Mouse (Mus musculus) heart, embryonic 13.5 days (tissue): Measurements from ENCODE around the gene Tnfsf12. TPM values are rescaled to one million over a fixed set of nuclear protein-coding genes. Genes with fewer than 3 reads are reported as not detected.
A peak's percentile ranks its signal among the peaks of the same experiment; 100 is the strongest.

Source experiments
- ATAC-seq: fragments of 200-750 bp; cut with Nextera tagmentation; 2 replicates; pipeline ENCODE4 v1.8.0; 2017; ENCODE audit warnings: moderate TSS enrichment; ENCODE audit not compliant: insufficient number of reproducible peaks, low FRiP score, low TSS enrichment; ENCODE audit errors: extremely low read depth
- H3K27ac ChIP-seq: fragments of 300-500 bp; sonication (generic); replicated peaks from 2 replicates; pipeline ENCODE4 v1.5.1; 2015; ENCODE audit warnings: moderate library complexity, mild to moderate bottlenecking, inconsistent platforms
- H3K27me3 ChIP-seq: fragments of 300-500 bp; sonication (generic); replicated peaks from 2 replicates; pipeline ENCODE4 v1.6.1; 2015; ENCODE audit warnings: mild to moderate bottlenecking, inconsistent platforms
- H3K36me3 ChIP-seq: fragments of 300-500 bp; sonication (generic); 2 replicates; pipeline ENCODE4 v1.6.1; 2015; ENCODE audit warnings: mild to moderate bottlenecking, inconsistent platforms
- H3K4me1 ChIP-seq: fragments of 300-500 bp; sonication (generic); 2 replicates; pipeline ENCODE4 v1.6.1; 2015; ENCODE audit warnings: inconsistent platforms
- H3K4me2 ChIP-seq: fragments of 300-500 bp; sonication (generic); 2 replicates; pipeline ENCODE4 v1.6.1; 2015; ENCODE audit warnings: inconsistent platforms, mild to moderate bottlenecking, moderate library complexity
- H3K4me3 ChIP-seq: fragments of 300-500 bp; sonication (generic); 2 replicates; pipeline ENCODE4 v1.5.1; 2015; ENCODE audit warnings: moderate library complexity, mild to moderate bottlenecking, inconsistent platforms
- H3K9ac ChIP-seq: fragments of 300-500 bp; sonication (generic); 2 replicates; pipeline ENCODE4 v1.6.1; 2015; ENCODE audit warnings: inconsistent platforms, mild to moderate bottlenecking, moderate library complexity
- H3K9me3 ChIP-seq: fragments of 300-500 bp; sonication (generic); 2 replicates; pipeline ENCODE4 v1.6.1; 2016; ENCODE audit warnings: inconsistent platforms
- WGBS: fragments of 180-500 bp; shearing (Covaris S2); methylation state at CpG from one replicate; pipeline ENCODE4 v1.1.7; 2015; ENCODE audit warnings: mixed read lengths; 5-methylcytosine and 5-hydroxymethylcytosine counted together
- polyA plus RNA-seq: library from polyadenylated mRNA; unstranded; fragments of >200 nt; fragmentation: Nextera tagmentation; extraction: Ambion mirVana; gene quantifications from 2 replicates; pipeline ENCODE4 v1.2.1, GENCODE M21; 2015

The Tnfsf12 gene
- polyA plus RNA-seq, 1 experiment from 2014 or later = 5.7 TPM

DNA sequence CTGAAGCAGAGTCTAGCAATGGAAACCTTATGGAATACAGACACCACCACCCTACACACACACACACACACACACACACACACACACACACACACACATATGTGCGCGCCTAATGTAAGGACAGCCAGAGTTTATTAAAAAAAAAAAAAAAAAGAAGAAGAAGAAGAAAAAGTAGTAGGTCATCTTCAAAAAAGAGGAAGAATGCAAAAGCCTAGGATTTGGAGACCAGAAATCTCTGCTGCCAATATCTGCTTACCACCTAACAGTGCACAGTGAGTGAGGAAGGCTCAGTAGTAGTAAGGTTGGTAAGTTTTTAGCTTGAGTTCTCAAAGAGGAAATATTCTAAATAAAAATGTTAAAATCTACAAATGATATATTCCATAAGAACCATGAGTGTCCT is 16.5 kb downstream of the Tnfsf12 start:
- H3K4me1 ChIP-seq = peaks cover 34% of the 10 kb centered on the region
- H3K36me3 ChIP-seq = peaks cover 64% of the 10 kb centered on the region
- no peaks in the 10 kb centered on the region for H3K27me3 ChIP-seq
- H3K9ac ChIP-seq = no peak overlapping the region
- peak overlapping the region; percentile 17; the same call in 1 of the 2 replicates for H3K4me2 ChIP-seq
- no peaks in the 10 kb centered on the region for H3K9me3 ChIP-seq
- WGBS = 100% methylated on average over 2 of the region's 2 CpGs
- no peak for ATAC-seq
- H3K27ac ChIP-seq = no peak overlapping the region
- no peak overlapping the region for H3K4me3 ChIP-seq

- H3K4me3 ChIP-seq = peak within 1 kb of the TSS; percentile 100
- WGBS = 0% methylated on average over 36 of the region's 36 CpGs
- peak within 1 kb of the TSS; percentile 100 for H3K9ac ChIP-seq
- no peaks in the 10 kb centered on the region for H3K27me3 ChIP-seq
- peak within 1 kb of the TSS; percentile 95 for H3K4me2 ChIP-seq
- peak within 1 kb of the TSS; percentile 99 for H3K27ac ChIP-seq
- peak; percentile 94 for ATAC-seq
- no peaks in the 10 kb centered on the region for H3K9me3 ChIP-seq
- peaks cover 82% of the 10 kb centered on the region for H3K36me3 ChIP-seq
- peaks cover 28% of the 10 kb centered on the region for H3K4me1 ChIP-seq
Measured at GRCm38 (mm10) chr11:69672211-69672706, 23.4 kb downstream of the Tnfsf12 start, which contains the start of gene Eif4a1. Gene Eif4a1, minus strand, starts transcription at chr11:69672423.

- H3K27ac ChIP-seq = peak overlapping the region; percentile 99
- H3K9ac ChIP-seq = peak overlapping the region; percentile 100
- H3K27me3 ChIP-seq = no peaks in the 10 kb centered on the region
- no peaks in the 10 kb centered on the region for H3K9me3 ChIP-seq
- H3K4me3 ChIP-seq = peak overlapping the region; percentile 100
- no peak for ATAC-seq
- peaks cover 28% of the 10 kb centered on the region for H3K4me1 ChIP-seq
- under 1% methylated on average over 43 of the region's 43 CpGs for WGBS
- peak overlapping the region; percentile 95 for H3K4me2 ChIP-seq
- peaks cover 81% of the 10 kb centered on the region for H3K36me3 ChIP-seq
Measured at GRCm38 (mm10) chr11:69671726-69672124, 23.9 kb downstream of the Tnfsf12 start.

DNA sequence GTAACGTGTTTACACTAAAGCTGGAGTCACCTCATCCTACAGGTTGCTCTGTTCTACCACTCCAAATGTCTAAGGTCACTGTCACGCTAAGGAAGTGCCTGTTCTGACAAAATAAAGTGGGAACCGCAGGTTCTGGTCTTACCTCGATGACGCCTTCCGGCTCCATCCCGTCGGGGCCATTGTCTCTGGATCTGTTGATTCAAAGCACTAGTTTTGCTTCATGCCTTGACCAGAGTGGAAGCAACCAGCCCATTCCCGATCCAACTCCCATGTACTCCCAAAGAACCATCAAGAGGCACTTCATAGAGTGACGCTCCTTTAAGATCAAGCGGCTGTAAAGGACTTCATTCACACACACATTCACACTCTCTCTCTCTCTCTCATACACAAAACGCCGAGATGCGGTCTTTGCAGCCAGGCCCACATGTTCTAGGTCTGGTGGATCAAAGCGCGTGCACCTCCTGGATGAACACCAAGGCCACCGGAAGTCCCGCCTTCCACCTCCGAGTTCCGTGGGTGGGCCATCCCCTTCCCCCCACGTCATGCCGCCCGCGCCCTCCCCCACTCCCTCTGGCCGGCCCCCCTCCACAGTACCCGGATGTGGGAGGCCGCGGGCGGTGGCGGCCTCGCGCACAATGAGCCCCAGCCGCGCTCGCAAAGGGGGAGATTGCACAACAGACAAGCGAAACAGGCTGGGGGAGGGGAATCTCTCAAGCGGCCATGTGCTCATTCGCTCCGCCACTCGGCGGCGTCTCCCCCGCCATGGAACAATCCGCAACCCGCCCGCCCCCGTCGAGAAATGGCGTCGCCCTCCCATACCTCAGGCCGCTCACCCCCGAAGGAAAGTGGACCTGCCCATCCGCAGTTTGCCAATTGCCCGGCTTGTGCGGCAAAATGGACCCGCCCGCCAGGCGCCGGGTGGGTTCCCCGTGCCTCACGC is 24.6 kb downstream of the Tnfsf12 start:
- Histone ChIP-seq H3K9me3 (no peaks in the 10 kb centered on the region), H3K4me3 (peak overlapping the region; percentile 100), H3K9ac (peak overlapping the region; percentile 100), H3K4me1 (peaks cover 28% of the 10 kb centered on the region), H3K27ac (peak overlapping the region; percentile 99), H3K27me3 (no peaks in the 10 kb centered on the region), H3K36me3 (peaks cover 81% of the 10 kb centered on the region), H3K4me2 (peak overlapping the region; percentile 95)
- ATAC-seq = peak; percentile 56
- under 1% methylated on average over 61 of the region's 61 CpGs for WGBS

- H3K36me3 ChIP-seq = peaks cover 75% of the 10 kb centered on the region
Measured at GRCm38 (mm10) chr11:69666665-69667005, 29.0 kb downstream of the Tnfsf12 start.

GRCm38 (mm10) chr11:69665961-69666664 is 29.5 kb downstream of the Tnfsf12 start, which contains the start of gene Cd68:
Gene Cd68, minus strand, starts transcription at chr11:69666153.
- 0 out of 2 replicates have a peak within 1 kb of the TSS, but pooled peaks have one; percentile 6 for H3K27ac ChIP-seq
- H3K36me3 ChIP-seq = peaks cover 75% of the 10 kb centered on the region
- 32% methylated on average over 7 of the region's 7 CpGs for WGBS
- H3K4me2 ChIP-seq = no peak within 1 kb of the TSS
- no peaks in the 10 kb centered on the region for H3K9me3 ChIP-seq
- H3K9ac ChIP-seq = no peak within 1 kb of the TSS
- no peak within 1 kb of the TSS for H3K4me3 ChIP-seq
- no peaks in the 10 kb centered on the region for H3K27me3 ChIP-seq
- no peak for ATAC-seq
- peaks cover 42% of the 10 kb centered on the region for H3K4me1 ChIP-seq

More at GRCm38 (mm10) chr11:69666665-69667005, 29.0 kb downstream of the Tnfsf12 start:
- Histone ChIP-seq H3K9ac (no peak overlapping the region), H3K27me3 (no peaks in the 10 kb centered on the region), H3K4me3 (no peak overlapping the region), H3K4me1 (peaks cover 36% of the 10 kb centered on the region), H3K4me2 (no peak overlapping the region), H3K9me3 (no peaks in the 10 kb centered on the region), H3K27ac (0 out of 2 replicates have a peak overlapping the region, but pooled peaks have one; percentile 6)
- WGBS = 77% methylated on average over 3 of the region's 3 CpGs
- ATAC-seq = no peak

DNA sequence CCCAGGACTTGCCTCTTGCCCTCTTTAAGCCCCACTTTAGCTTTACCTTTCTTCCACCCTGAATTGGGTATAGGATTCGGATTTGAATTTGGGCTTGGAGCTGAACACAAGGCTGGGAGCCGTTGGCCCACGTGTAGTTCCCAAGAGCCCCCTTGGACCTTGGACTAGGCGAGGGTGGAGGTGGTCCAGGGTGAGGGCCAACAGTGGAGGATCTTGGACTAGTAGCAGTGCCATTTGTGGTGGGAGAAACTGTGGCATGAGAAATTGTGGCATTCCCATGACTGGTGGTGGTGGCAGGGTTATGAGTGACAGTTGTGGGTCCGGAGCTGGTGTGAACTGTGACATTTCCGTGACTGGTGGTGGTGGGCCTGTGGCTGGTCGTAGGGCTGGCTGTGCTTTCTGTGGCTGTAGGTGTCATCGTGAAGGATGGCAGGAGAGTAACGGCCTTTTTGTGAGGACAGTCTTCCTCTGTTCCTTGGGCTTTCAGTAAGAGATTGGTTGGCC is 30.1 kb downstream of the Tnfsf12 start:
- Histone ChIP-seq H3K27ac (0 out of 2 replicates have a peak overlapping the region, but pooled peaks have one; percentile 6), H3K9me3 (no peaks in the 10 kb centered on the region), H3K4me3 (no peak overlapping the region), H3K27me3 (no peaks in the 10 kb centered on the region), H3K4me2 (no peak overlapping the region), H3K4me1 (peaks cover 42% of the 10 kb centered on the region), H3K9ac (no peak overlapping the region), H3K36me3 (peaks cover 70% of the 10 kb centered on the region)
- WGBS = 73% methylated on average over 9 of the region's 9 CpGs
- ATAC-seq = no peak

DNA sequence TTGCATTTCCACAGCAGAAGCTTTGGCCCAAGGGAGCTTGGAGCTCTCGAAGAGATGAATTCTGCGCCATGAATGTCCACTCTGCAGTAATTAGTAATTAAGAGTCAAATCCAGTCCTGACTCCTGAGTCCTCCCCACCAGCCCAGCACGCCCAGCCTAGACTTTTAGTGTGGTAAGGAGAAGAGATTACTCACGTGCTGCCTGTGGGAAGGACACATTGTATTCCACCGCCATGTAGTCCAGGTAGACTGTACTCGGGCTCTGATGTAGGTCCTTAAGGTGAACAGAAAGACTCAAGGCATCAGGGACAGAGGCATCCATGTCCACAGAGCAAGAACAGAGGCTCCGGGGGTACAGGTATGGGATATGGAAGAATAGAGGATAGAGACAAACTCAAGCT is 30.8 kb downstream of the Tnfsf12 start:
- Histone ChIP-seq H3K27ac (no peak overlapping the region), H3K9me3 (no peaks in the 10 kb centered on the region), H3K27me3 (no peaks in the 10 kb centered on the region), H3K36me3 (peaks cover 65% of the 10 kb centered on the region), H3K4me1 (peaks cover 35% of the 10 kb centered on the region), H3K4me2 (no peak overlapping the region), H3K9ac (no peak overlapping the region), H3K4me3 (no peak overlapping the region)
- no peak for ATAC-seq
- WGBS = 93% methylated on average over 7 of the region's 7 CpGs

DNA sequence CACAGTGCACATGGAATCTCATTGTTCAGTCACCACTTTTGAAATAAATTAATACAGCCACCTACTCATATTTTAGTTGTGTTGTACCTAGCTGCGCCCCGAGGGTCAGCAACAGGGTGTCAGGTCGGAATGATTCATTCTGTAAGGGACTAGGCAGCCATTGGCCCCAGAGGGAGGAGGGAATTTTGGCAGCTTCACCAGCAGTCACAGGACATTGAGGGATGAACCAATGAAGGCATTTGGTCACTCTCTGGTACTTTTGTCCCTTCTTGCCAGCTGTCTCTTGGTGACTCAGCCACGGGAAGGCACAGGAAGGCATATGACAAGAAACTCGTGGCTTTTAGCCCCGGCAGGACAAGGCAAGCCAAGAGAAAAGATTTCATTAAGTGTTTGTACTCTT is 31.9 kb downstream of the Tnfsf12 start:
- no peak overlapping the region for H3K4me3 ChIP-seq
- H3K9me3 ChIP-seq = no peaks in the 10 kb centered on the region
- peaks cover 25% of the 10 kb centered on the region for H3K4me1 ChIP-seq
- ATAC-seq = no peak
- H3K4me2 ChIP-seq = peak overlapping the region; percentile 74; the same call in 1 of the 2 replicates
- H3K9ac ChIP-seq = no peak overlapping the region
- WGBS = 84% methylated on average over 6 of the region's 6 CpGs
- peak overlapping the region; percentile 99 for H3K27ac ChIP-seq
- H3K27me3 ChIP-seq = no peaks in the 10 kb centered on the region
- peaks cover 65% of the 10 kb centered on the region for H3K36me3 ChIP-seq

DNA sequence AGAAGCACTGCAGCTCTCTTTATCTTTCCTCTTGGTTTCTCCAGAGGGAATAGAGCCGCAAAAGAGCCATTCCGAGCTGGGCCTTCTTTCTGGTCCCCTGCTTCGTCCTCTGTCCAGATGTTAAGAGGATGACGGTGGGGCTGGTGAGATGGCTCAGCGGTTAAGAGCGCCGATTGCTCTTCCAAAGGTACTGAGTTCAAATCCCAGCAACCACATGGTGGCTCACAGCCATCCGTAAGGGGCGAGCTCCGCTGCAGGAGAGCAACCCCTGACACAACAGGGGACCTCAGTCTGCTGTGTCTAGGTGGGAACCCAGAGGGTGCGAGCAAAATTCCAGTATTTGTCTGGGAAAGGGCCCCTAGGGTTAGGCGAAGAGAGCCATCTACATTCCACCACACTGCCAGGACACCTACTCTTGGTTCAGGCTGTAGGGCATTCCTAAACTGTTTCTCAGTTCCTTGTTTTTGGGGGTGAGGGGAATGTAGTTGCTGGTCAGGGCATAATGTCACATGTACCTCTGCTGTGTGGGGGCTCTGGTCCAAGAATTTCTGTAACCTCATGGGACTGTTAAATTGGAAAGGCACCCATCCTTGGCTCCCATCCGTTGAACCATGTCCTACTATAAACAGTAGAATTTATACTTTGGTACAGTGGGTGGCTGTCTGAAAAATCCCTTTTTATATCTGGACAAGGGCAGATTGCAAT is 32.5 kb downstream of the Tnfsf12 start:
- Histone ChIP-seq H3K36me3 (peaks cover 65% of the 10 kb centered on the region), H3K27ac (peak overlapping the region; percentile 99), H3K4me1 (peaks cover 23% of the 10 kb centered on the region), H3K4me2 (peak overlapping the region; percentile 74), H3K9ac (peak overlapping the region; percentile 88), H3K9me3 (no peaks in the 10 kb centered on the region), H3K27me3 (no peaks in the 10 kb centered on the region), H3K4me3 (peak overlapping the region; percentile 63)
- no peak for ATAC-seq
- 62% methylated on average over 13 of the region's 13 CpGs for WGBS
